Mouse (Mus musculus) mammary gland, adult 2 months (tissue): ENCODE results near the gene Lin9. TPM values are rescaled to one million over a fixed set of nuclear protein-coding genes. Genes with fewer than 3 reads are reported as not detected.

ENCODE experiments used
- polyA plus RNA-seq: library from polyadenylated mRNA; depleted of rRNA; stranded (reverse); fragments of >200 nt; gene quantifications from 2 replicates; pipeline ENCODE4 v1.2.3, GENCODE M21; 2012; ENCODE audit warnings: low replicate concordance; rRNA removed

The Lin9 gene
- polyA plus RNA-seq: 2.4 and 7.4 TPM in 2 replicates

DNA sequence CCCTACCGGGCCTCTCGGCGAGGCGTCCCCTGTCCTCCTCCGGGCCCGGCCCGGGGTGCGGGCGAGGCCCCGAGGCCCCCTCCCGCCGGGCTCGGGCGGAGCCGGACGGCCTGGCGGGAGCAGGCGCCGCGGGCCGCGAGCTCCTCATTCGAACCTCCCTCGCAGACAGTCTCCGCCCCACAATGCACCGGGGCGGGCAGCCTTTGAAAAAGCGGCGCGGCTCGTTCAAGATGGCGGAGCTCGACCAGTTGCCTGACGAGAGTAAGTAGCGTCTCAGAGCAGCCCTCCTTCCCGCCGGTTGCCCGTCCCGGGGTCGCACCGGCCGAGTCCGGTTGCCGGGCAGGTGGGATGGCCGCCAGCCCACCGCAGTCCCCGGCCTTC is at the start of gene Lin9:
Gene Lin9 (plus strand): TSS at position 14 of the 381 bp plus-strand sequence.

DNA sequence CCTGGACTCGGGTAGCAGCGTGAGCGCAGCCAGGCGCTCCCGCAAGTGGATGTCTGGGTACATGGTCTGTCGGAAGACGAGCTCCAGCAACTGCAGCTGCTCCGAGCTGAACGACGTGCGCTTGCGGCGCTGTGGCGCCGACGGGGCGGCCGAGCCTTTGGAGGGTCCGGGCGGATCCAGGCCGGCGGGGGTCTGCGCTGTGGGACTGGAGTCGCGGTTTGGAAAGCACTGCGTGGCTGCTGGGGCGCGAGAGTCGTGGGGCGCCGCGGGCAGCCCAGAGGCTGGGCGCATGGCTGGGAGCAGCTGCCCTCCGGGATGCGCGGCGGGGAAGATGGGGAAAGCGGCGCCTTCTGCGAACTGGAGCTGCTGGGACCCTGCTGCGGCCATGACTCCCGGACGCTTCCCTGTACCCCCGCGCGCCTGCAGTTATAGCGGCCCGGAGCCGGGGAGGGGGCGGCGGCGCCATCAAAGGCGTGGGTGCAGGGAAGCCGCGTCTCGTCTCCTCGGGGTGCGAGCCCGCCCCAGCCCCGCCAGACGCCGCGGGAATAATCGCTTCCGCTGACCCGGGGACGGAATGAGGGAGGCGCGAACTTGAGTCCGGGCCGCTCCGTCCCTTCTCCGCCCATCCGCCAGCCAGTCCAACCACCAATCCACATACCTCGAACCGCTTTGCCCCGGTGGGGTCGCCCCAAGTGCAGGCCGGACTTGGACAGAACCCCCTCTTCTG is 55.8 kb downstream of the Lin9 start, which contains the start of gene Mixl1:
Gene Mixl1 (minus strand): TSS at position 409 of the 727 bp plus-strand sequence.

GRCm38 (mm10) chr1:180725704-180726179 is 84.8 kb downstream of the Lin9 start, which contains the start of gene Acbd3:
Gene Acbd3, plus strand, starts transcription at chr1:180726043.

Other genes starting within 250 kb of the Lin9 start
- gene Stum, start 157.6 kb upstream of the Lin9 start, polyA plus RNA-seq: 0.93 and 3.6 TPM in 2 replicates
- 25.4 and 26.0 TPM in 2 replicates for gene Parp1, start 72.2 kb upstream of the Lin9 start, polyA plus RNA-seq
- not detected in 2 replicates for gene Mixl1, start 55.9 kb downstream of the Lin9 start, polyA plus RNA-seq
- gene Acbd3, start 84.9 kb downstream of the Lin9 start, polyA plus RNA-seq: 9.9 and 14.9 TPM in 2 replicates
- 269 and 353 TPM in 2 replicates for gene H3f3a, start 172.8 kb downstream of the Lin9 start, polyA plus RNA-seq
- gene Sde2, start 210.0 kb downstream of the Lin9 start, polyA plus RNA-seq: 6.9 and 13.5 TPM in 2 replicates